Mouse (Mus musculus) liver, embryonic 14 days (tissue): Measurements from ENCODE around the gene Olfr951. TPM values are rescaled to one million over a fixed set of nuclear protein-coding genes. Genes with fewer than 3 reads are reported as not detected.

Source experiments
- polyA plus RNA-seq: library from polyadenylated mRNA; depleted of rRNA; stranded (reverse); fragments of >200 nt; gene quantifications from 2 replicates; pipeline ENCODE4 v1.2.3, GENCODE M21; 2012; rRNA removed

The Olfr951 gene
- not detected in 2 replicates for polyA plus RNA-seq

DNA sequence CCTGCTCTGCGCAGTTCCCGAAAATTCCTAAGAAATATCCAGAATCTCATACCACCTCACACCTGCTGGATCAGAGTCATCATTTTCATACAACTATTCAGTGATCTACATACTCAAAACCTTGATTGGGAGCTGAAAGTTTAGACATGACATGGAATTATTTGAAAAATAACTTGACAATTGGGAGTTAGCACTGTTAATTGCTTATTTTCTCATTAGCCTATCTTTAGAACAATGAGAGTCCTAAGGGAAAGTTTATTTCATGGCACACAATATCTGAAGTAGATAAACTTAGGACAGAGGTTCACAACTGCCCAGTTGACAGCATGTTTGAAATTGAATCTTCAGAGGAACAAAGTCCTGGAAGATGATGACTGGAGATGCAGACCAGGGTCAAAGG is at the start of gene Olfr951:
TSS of gene Olfr951 (plus strand) at position 301 of the 400 bp plus-strand sequence.

DNA sequence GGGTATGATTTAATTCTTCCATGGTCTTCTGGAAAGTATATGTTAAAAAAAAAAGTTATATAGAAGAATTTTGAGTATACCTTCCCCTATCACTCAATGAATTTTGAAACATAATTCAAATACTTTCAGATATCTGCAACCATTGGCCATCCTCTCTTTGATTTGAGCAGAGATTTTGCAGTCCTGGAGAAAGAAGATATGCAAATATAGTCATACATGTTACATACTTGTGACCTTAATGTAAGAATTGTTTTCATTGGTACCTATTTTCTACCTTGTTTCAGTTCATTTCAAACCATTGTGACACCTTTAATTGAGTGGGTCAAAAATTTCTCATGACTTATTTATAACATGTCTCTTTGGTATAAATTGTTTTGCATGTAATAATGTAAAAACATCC is 39.8 kb downstream of the Olfr951 start, which contains the start of gene Olfr952:
TSS of gene Olfr952 (minus strand) at position 101 of the 400 bp plus-strand sequence.

Other genes with a start within 250 kb of the Olfr951 start
- not detected in 2 replicates for gene Olfr943, start 221.1 kb upstream of the Olfr951 start, polyA plus RNA-seq
- not detected in 2 replicates for gene Olfr944, start 185.5 kb upstream of the Olfr951 start, polyA plus RNA-seq
- gene Olfr1537, start 137.4 kb upstream of the Olfr951 start, polyA plus RNA-seq: not detected in 2 replicates
- gene Olfr945, start 110.6 kb upstream of the Olfr951 start, polyA plus RNA-seq: not detected in 2 replicates
- gene Olfr948, start 61.4 kb upstream of the Olfr951 start, polyA plus RNA-seq: not detected in 2 replicates
- not detected in 2 replicates for gene Olfr952, start 39.7 kb downstream of the Olfr951 start, polyA plus RNA-seq
- gene Olfr954, start 69.3 kb downstream of the Olfr951 start, polyA plus RNA-seq: not detected in 2 replicates
- not detected in 2 replicates for gene Olfr955, start 84.5 kb downstream of the Olfr951 start, polyA plus RNA-seq
- not detected in 2 replicates for gene Olfr44, start 106.6 kb downstream of the Olfr951 start, polyA plus RNA-seq
- gene Olfr957, start 128.4 kb downstream of the Olfr951 start, polyA plus RNA-seq: not detected in 2 replicates
- gene Olfr958, start 166.6 kb downstream of the Olfr951 start, polyA plus RNA-seq: not detected in 2 replicates
- not detected in 2 replicates for gene Olfr959, start 188.2 kb downstream of the Olfr951 start, polyA plus RNA-seq
- gene AW551984, start 217.0 kb downstream of the Olfr951 start, polyA plus RNA-seq: 1.2 and 2.3 TPM in 2 replicates
- not detected in 2 replicates for gene Olfr148, start 223.2 kb downstream of the Olfr951 start, polyA plus RNA-seq
- gene Olfr960, start 234.0 kb downstream of the Olfr951 start, polyA plus RNA-seq: not detected in 2 replicates